Comparison of ENCODE assay signal across 25 mouse cellular contexts in the genomic region with DNA sequence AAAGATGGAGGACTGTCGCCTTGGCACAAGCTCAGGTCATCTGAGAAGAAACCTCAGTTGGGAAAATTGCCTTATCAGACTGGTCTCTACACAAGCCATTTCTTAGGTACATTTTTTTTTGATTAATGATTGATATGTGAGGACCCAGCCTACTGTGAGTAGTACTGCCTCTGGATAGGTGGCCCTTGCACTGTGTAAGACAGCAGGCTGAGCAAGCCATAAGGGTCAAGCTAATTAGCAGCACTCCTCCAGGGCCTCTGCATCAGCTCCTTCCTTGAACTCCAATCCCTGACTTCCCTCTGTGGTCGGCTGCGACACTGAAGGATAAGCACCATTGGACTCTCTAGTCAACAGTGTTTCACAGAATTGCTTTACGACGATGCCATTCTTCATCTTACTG.
DNase-seq lines count a peak whose midpoint lies in the region; ATAC-seq and TF ChIP-seq lines count a peak whose summit lies in the region.
"Had no signal": no experiment of that assay in that cellular context is flagged by ENCODE, and none has a peak within 500 bp of the region (broad histone marks: within the 10 kb centered on the region; RNA-seq: fewer than 3 reads in every experiment).

No protein-coding gene starts in this region.

- no peaks in the 10 kb centered on the region for H3K79me2 ChIP-seq in CH12.LX (replicated peaks; ENCODE audit: control insufficient read depth, extremely low read depth, insufficient read depth, poor library complexity, severe bottlenecking)

- no peak overlapping the region for H3K4me2 ChIP-seq in midbrain, embryonic 11.5 days
- no peak overlapping the region for H3K4me2 ChIP-seq in midbrain, embryonic 16.5 days (ENCODE audit: low read length)
- peak overlapping the region; percentile 40; the same call in 1 of the 2 replicates for H3K4me2 ChIP-seq in CH12.LX (ENCODE audit: insufficient read depth, low read depth, poor library complexity, severe bottlenecking)
- H3K4me2 ChIP-seq in intestine, embryonic 16.5 days (ENCODE audit: low read depth, low read length): no peak overlapping the region
- no peak overlapping the region for H3K4me2 ChIP-seq in forebrain, embryonic 15.5 days (replicated peaks)
- H3K4me2 ChIP-seq: embryonic facial prominence, embryonic 13.5 days; embryonic facial prominence, embryonic 15.5 days; forebrain, embryonic 12.5 days had no signal

- in situ Hi-C loops in CH12.LX (cut with MboI; ENCODE audit: low pct_ligation_motif_present, low pct_unique_long_range_greater_than_20kb, low sequenced_read_pairs): no loop called here

- no peak for TF ChIP-seq CTCF in CH12.LX (conservative IDR thresholded peaks at IDR 0.05 in 1 of 2, IDR thresholded peaks at IDR 0.05 in 1 of 2; ENCODE audit: low read depth in 2 of 2, low read length in 2 of 2)

- no peak for TF ChIP-seq EP300 in CH12.LX (IDR thresholded peaks at IDR 0.05; ENCODE audit: low read length)

- no peak overlapping the region for H3K9ac ChIP-seq in midbrain, embryonic 11.5 days (ENCODE audit: low read length)
- no peak overlapping the region for H3K9ac ChIP-seq in midbrain, embryonic 16.5 days (ENCODE audit: low read depth, low read length)
- no peak overlapping the region for H3K9ac ChIP-seq in CH12.LX (ENCODE audit: insufficient read depth, low read depth)
- no peak overlapping the region for H3K9ac ChIP-seq in intestine, embryonic 16.5 days (ENCODE audit: low read depth, low read length)
- no peak overlapping the region for H3K9ac ChIP-seq in forebrain, embryonic 15.5 days (replicated peaks)
- H3K9ac ChIP-seq: embryonic facial prominence, embryonic 13.5 days; embryonic facial prominence, embryonic 15.5 days; forebrain, embryonic 12.5 days had no signal

- DNase-seq in midbrain, embryonic 11.5 days (ENCODE audit: low spot score, missing footprints): peak; percentile 21
- DNase-seq in CH12.LX (ENCODE audit: extremely low read depth): no peak
- DNase-seq in yolk sac, embryonic 10.5 days (ENCODE audit: low spot score): peak; percentile 4
- DNase-seq in urinary bladder, adult 18-20 months (ENCODE audit: low spot score in 2 of 2): no peak
- DNase-seq: adrenal gland, adult 2 months; adrenal gland, postnatal 10 days; adrenal gland, postnatal 25 days; B cell, adult 2 months; cerebellum, adult 11 months; cerebellum, adult 18-20 months; cerebellum, adult 8-10 months; cerebellum, adult 9-11 months; cerebellum, postnatal 14 days; cerebellum, postnatal 36 days; embryo, embryonic 11 days had no signal

- no peak for TF ChIP-seq POLR2A in CH12.LX (IDR thresholded peaks at IDR 0.05; ENCODE audit: low read depth, low read length)

- 95% methylated on average over 5 of the region's 5 CpGs for WGBS in midbrain, embryonic 11.5 days
- 91% methylated on average over 5 of the region's 5 CpGs for WGBS in midbrain, embryonic 16.5 days
- 63% methylated on average over 5 of the region's 5 CpGs for WGBS in intestine, embryonic 16.5 days
- WGBS in forebrain, embryonic 15.5 days: 87% methylated on average over 5 of the region's 5 CpGs

- H3K27me3 ChIP-seq in midbrain, embryonic 11.5 days (ENCODE audit: control insufficient read depth, insufficient read depth, low read length): no peaks in the 10 kb centered on the region
- no peaks in the 10 kb centered on the region for H3K27me3 ChIP-seq in midbrain, embryonic 16.5 days (ENCODE audit: control insufficient read depth, insufficient read depth, low read depth, low read length)
- no peaks in the 10 kb centered on the region for H3K27me3 ChIP-seq in CH12.LX (replicated peaks)
- H3K27me3 ChIP-seq in intestine, embryonic 16.5 days (replicated peaks; ENCODE audit: control insufficient read depth, insufficient read depth, low read length): no peaks in the 10 kb centered on the region
- no peaks in the 10 kb centered on the region for H3K27me3 ChIP-seq in forebrain, embryonic 15.5 days
- H3K27me3 ChIP-seq: embryonic facial prominence, embryonic 13.5 days had no signal

- no peak for ATAC-seq in midbrain, embryonic 11.5 days (ENCODE audit: low FRiP score)
- ATAC-seq in midbrain, embryonic 16.5 days: no peak
- peak; percentile 88 for ATAC-seq in intestine, embryonic 16.5 days
- ATAC-seq in forebrain, embryonic 15.5 days (replicated peaks): no peak
- ATAC-seq: CD4-positive, CD25-positive, alpha-beta regulatory T cell, adult 4 months; forebrain, embryonic 14.5 days had no signal

- H3K36me3 ChIP-seq in midbrain, embryonic 11.5 days (ENCODE audit: control insufficient read depth, insufficient read depth, low read length): no peaks in the 10 kb centered on the region
- H3K36me3 ChIP-seq in midbrain, embryonic 16.5 days (ENCODE audit: control insufficient read depth, insufficient read depth, low read length): no peaks in the 10 kb centered on the region
- no peaks in the 10 kb centered on the region for H3K36me3 ChIP-seq in CH12.LX (replicated peaks in 1 of 2; ENCODE audit: control insufficient read depth in 1 of 2, insufficient read depth in 1 of 2, low read length in 1 of 2)
- H3K36me3 ChIP-seq in intestine, embryonic 16.5 days (ENCODE audit: control insufficient read depth, insufficient read depth, low read length): no peaks in the 10 kb centered on the region
- no peaks in the 10 kb centered on the region for H3K36me3 ChIP-seq in forebrain, embryonic 15.5 days
- H3K36me3 ChIP-seq: embryonic facial prominence, embryonic 13.5 days; embryonic facial prominence, embryonic 15.5 days; forebrain, embryonic 10.5 days; forebrain, embryonic 12.5 days had no signal

- H3K27ac ChIP-seq in midbrain, embryonic 11.5 days (ENCODE audit: low read depth, low read length): no peak overlapping the region
- H3K27ac ChIP-seq in midbrain, embryonic 16.5 days (ENCODE audit: low read length): no peak overlapping the region
- no peak overlapping the region for H3K27ac ChIP-seq in CH12.LX (ENCODE audit: insufficient read depth, low read depth)
- H3K27ac ChIP-seq in intestine, embryonic 16.5 days (ENCODE audit: low read length): no peak overlapping the region
- H3K27ac ChIP-seq in forebrain, embryonic 15.5 days (replicated peaks): no peak overlapping the region
- H3K27ac ChIP-seq: embryonic facial prominence, embryonic 13.5 days; embryonic facial prominence, embryonic 15.5 days; forebrain, embryonic 10.5 days; forebrain, embryonic 12.5 days had no signal

- TF ChIP-seq RAD21 in CH12.LX (IDR thresholded peaks at IDR 0.05; ENCODE audit: low read depth, low read length): no peak

- no peak overlapping the region for H3K4me3 ChIP-seq in midbrain, embryonic 11.5 days (ENCODE audit: low read depth, low read length)
- H3K4me3 ChIP-seq in midbrain, embryonic 16.5 days (ENCODE audit: low read depth, low read length): no peak overlapping the region
- no peak overlapping the region for H3K4me3 ChIP-seq in CH12.LX (replicated peaks in 1 of 3; ENCODE audit: low read depth in 2 of 3, low read length in 2 of 3, poor library complexity in 1 of 3)
- no peak overlapping the region for H3K4me3 ChIP-seq in intestine, embryonic 16.5 days (ENCODE audit: low read length)
- H3K4me3 ChIP-seq in forebrain, embryonic 15.5 days: no peak overlapping the region
- H3K4me3 ChIP-seq: embryonic facial prominence, embryonic 13.5 days; embryonic facial prominence, embryonic 15.5 days; erythroblast, embryonic 14.5 days; forebrain, embryonic 10.5 days; forebrain, embryonic 12.5 days had no signal

- H3K4me1 ChIP-seq in midbrain, embryonic 11.5 days (ENCODE audit: control insufficient read depth, insufficient read depth, low read length): no peaks in the 10 kb centered on the region
- H3K4me1 ChIP-seq in midbrain, embryonic 16.5 days (ENCODE audit: control insufficient read depth, insufficient read depth, low read length): no peaks in the 10 kb centered on the region
- peaks cover 2 to 15% of the 10 kb centered on the region in 2 experiments; a peak in 3 of 4 replicates for H3K4me1 ChIP-seq in CH12.LX (ENCODE audit: control insufficient read depth in 1 of 2, insufficient read depth in 2 of 2)
- H3K4me1 ChIP-seq in intestine, embryonic 16.5 days (ENCODE audit: control insufficient read depth, insufficient read depth, low read length): peaks cover 7% of the 10 kb centered on the region; the same call in 1 of the 2 replicates
- no peaks in the 10 kb centered on the region for H3K4me1 ChIP-seq in forebrain, embryonic 15.5 days
- H3K4me1 ChIP-seq: forebrain, embryonic 10.5 days; forebrain, embryonic 12.5 days had no signal

- dilution Hi-C loops in CH12.LX (cut with MboI; ENCODE audit: extremely low pct_ligation_motif_present, extremely low pct_unique_long_range_greater_than_20kb, low sequenced_read_pairs): no loop called here

- H3K9me3 ChIP-seq in midbrain, embryonic 11.5 days (ENCODE audit: control insufficient read depth, low read length): no peaks in the 10 kb centered on the region
- H3K9me3 ChIP-seq in midbrain, embryonic 16.5 days (replicated peaks; ENCODE audit: control insufficient read depth, low read length, poor library complexity, severe bottlenecking): no peaks in the 10 kb centered on the region
- H3K9me3 ChIP-seq in CH12.LX (replicated peaks; ENCODE audit: low read length): no peaks in the 10 kb centered on the region
- no peaks in the 10 kb centered on the region for H3K9me3 ChIP-seq in intestine, embryonic 16.5 days (ENCODE audit: control insufficient read depth, low read length)
- H3K9me3 ChIP-seq in forebrain, embryonic 15.5 days: no peaks in the 10 kb centered on the region
- H3K9me3 ChIP-seq: embryonic facial prominence, embryonic 13.5 days; embryonic facial prominence, embryonic 15.5 days; forebrain, embryonic 10.5 days; forebrain, embryonic 12.5 days had no signal

TF ChIP-seq in CH12.LX, 34 proteins besides CTCF, POLR2A, EP300 and RAD21:
- TF ChIP-seq GABPA (IDR thresholded peaks at IDR 0.05; ENCODE audit: insufficient replicate concordance, low read depth, low read length): no peak
- no peak for TF ChIP-seq BHLHE40 (IDR thresholded peaks at IDR 0.05; ENCODE audit: low read depth, low read length)

Comparison
In these comparisons a context has a peak if more than half of its experiments do, and no peak if none do; other contexts are left out.
1. DNase-seq: peak in midbrain, embryonic 11.5 days (single experiment) and yolk sac, embryonic 10.5 days (single experiment); none in CH12.LX (single experiment) and urinary bladder, adult 18-20 months (0 of 2).